Mouse (Mus musculus) MN1 (cell line): Measurements from ENCODE around the gene Abcd4.

ENCODE experiments used
- DNase-seq: peaks from one replicate; pipeline ENCODE4 v3.0.0-alpha.2; 2016; ENCODE audit warnings: low spot score

The Abcd4 gene

DNA sequence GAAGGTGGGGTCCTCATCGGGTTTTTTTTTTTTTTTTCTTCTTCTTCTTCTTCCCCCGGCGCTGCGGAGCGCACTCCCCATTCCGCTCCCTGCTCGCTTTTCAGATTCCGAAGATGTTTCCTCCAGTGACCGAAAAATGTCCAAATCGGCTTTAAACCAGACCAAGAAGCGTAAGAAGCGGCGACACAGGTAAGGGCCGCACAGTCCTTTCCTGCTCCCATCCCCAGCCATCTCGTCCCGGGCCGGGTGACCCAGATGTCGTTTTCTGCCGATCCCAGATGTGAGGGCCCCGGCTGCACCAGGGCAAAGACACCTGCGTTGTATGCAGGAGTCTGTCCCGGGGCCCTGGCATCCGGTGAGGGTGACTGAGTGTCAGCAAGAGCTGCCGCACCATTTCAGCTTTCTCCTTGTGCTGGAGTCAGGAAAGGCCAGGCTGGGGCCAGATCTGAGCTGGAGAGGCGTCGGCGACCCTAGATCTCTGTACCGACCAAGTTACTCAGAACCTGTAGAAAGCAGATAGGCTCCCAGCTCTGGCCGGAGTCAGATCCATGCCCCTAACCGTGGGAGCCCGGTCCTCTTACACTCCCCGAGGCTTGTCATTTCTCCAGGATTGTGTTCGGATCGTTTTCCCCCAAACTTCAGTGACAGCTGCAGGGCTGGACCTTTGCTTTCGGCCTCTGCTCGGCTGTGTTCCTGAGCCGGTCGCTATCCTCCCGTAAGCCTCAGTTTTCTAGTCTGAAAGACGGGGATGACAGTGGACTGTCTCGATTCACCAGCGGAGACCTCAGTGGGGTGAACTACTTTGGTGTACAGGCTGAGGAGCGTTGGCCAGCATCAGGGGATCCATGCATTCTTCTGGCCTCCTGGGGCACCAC, 45.5 kb downstream of the Abcd4 start:
- no peak for DNase-seq

DNA sequence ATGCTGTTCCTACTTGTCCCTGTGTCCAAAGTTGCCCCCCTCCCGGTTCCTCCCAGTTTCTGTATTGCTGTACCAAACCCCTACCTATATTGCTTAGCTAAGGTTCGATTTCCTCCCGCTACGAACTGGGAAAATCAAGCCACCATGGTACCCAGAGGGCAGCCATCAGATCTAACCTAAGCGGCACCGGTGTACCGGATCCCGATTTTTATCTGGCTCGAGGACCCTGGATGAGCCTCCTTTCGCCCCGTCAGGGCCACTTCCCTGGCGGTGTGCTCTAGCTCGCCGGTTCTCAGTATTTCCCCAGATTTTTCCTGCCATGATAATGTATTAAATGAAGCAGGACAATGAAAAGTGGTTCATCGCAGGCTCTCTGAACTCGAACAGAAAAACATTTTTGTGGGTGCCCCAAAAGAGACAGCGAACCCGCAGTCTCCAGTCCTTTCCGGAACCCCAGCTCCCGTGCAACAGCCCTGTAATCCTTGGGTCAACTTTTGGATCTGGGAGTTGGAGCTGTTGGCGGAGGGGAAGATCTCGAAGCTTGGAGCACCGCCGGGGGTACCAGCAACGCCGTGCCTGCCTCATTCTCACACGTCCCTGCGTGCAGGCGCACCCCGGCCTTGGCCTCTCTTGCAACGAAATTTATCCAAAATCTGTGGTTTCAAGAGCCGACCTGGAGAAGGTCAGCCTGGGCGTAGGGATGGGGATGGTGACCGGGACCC, 46.4 kb downstream of the Abcd4 start:
- DNase-seq = no peak

DNA sequence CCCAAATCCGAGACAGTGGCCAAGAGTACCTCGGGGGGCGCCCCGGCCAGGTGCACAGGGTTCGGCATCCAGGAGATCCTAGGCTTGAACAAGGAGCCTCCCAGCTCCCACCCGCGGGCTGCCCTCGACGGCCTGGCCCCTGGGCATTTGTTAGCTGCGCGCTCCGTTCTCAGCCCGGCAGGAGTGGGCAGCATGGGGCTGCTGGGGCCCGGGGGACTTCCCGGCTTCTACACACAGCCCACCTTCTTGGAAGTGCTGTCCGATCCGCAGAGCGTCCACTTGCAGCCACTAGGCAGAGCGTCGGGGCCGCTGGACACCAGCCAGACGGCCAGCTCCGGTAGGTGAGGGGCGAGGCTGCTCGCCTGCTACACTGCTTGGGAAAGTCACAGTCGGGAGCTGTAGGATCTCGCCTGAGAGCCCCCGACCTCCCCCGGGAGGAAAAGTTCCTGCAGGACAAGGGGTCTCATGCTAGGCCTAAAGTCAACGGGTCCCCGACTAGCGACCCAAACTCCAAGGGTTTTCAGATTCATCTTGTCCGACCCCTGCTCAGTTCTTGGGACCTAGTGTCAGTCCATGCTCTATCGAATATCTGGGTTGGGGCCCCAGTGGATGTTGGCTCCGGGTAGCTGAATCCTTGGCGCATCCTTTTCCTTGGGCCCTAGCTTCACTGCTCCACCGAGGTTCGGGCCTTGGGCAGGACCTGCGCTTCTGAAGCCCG, 47.1 kb downstream of the Abcd4 start:
- no peak for DNase-seq

DNA sequence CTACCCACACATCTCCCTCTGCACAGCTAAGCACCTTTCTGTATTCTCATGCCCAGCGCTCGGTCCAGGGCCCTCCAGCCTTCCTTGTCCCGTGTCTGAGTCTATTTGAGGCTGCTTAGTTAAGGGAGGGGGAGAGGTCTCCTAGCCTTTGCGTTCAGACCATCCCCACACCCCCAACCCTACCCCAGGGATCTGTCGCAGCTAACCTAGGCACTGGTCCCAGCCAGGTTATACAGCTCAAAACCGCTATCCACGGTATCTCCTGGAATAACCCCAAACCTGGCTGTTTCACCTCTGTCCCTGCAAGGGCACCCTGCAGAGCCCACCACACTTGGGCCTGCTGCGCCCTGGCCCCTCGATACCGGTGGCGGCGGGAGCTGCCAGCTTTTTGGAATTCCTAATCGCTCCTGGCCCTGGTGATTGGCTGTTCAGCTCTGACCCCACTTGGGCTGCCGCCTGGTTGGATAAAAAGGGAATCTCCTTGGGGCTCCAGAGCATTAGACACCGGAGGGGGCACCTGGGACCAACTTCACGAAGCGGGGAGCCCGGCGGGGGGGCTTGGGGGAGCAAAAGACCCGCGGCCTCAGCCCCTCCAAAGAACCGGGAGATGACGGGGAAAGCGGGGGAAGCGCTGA, 47.8 kb downstream of the Abcd4 start, which contains the start of gene Vsx2:
TSS of gene Vsx2 (plus strand) at position 427 of the 635 bp plus-strand sequence.
- no peak for DNase-seq

DNA sequence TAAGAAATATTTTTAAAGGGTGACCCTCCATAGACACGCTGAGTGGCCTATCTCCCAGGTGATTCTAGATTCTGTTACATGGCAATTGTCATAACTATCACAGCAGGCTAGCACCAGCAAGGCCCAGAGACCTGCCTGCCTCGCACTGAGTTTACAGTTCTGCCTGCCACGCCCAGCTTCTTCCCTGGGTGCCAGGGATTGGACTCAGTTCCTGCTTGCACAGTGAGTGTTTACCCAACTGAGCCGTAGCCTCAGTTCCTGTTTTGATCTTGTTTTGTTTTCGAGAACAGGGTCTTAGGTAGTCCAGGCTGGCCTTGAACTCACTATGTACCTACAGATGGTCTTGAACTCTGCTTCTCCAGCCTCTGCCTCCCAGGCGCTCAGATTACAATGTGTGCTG, 49.6 kb downstream of the Abcd4 start:
- DNase-seq = no peak

DNA sequence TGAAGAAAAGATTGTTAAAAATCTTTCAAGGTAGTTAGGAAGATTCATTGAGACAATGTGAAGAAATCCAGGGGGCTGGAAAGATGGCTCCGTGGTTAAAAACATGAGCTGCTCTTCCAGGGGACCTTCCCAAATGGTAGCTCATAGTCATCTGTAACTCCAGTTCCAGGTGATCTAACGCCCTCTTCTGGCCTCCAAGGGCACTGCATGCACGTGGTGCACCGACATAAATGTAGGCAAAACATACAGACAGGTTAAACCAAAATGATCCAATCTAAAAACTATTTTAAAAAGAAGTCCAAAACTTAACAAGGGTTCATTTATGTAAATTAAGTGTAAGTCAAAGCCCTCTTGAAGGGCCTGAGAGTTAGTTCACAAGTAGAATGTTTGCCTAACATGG, 54.7 kb downstream of the Abcd4 start:
- DNase-seq = no peak

DNA sequence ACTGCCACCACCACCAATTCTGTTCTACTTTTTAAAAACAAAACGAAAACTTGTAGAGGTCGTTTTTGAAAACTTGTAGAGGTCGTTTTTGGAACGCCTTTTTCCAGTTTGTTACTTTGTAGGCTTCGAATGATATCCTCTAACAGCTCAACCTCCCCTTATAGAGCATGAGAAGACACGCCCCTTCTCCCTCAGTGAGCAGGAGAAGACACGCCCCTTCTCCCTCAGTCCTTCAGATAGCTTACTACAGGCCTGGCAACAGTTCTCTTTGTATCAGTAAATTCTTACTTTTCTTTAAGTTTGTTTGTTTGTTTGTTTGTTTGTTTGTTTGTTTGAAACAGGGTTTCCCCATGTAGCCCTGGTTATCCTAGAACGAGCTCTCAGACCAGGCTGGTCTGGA, 62.0 kb downstream of the Abcd4 start:
- no peak for DNase-seq
